24 mouse cellular contexts compared by ENCODE assay signal in genomic region chr5:125291895-125292294, GRCm38 (mm10). TPM values are rescaled to one million over a fixed set of nuclear protein-coding genes. Genes with fewer than 3 reads are reported as not detected.
A peak's percentile ranks its signal among the peaks of the same experiment; 100 is the strongest.
DNase-seq lines count a peak whose midpoint lies in the region; ATAC-seq and TF ChIP-seq lines count a peak whose summit lies in the region.
"Had no signal": no experiment of that assay in that cellular context is flagged by ENCODE, and none has a peak within 500 bp of the region (broad histone marks: within the 10 kb centered on the region; RNA-seq: fewer than 3 reads in every experiment).

No protein-coding gene starts in this region.

- peaks cover 38% of the 10 kb centered on the region for H3K36me3 ChIP-seq in liver, adult 2 months (ENCODE audit: control insufficient read depth, insufficient read depth, low read length)
- H3K36me3 ChIP-seq in liver, embryonic 12.5 days = peaks cover 100% of the 10 kb centered on the region
- H3K36me3 ChIP-seq in macrophage (ENCODE audit: inconsistent target) = peaks cover 55% of the 10 kb centered on the region
- H3K36me3 ChIP-seq in hindbrain, embryonic 14.5 days (replicated peaks; ENCODE audit: control insufficient read depth, insufficient read depth) = peaks cover 13% of the 10 kb centered on the region
- H3K36me3 ChIP-seq in kidney, adult 2 months (ENCODE audit: control insufficient read depth, insufficient read depth, low read length) = no peaks in the 10 kb centered on the region

- peak; percentile 35 for DNase-seq in liver, adult 2 months (ENCODE audit: extremely low read depth, low read depth, low spot score)
- no peak for DNase-seq in hindbrain, embryonic 14.5 days (ENCODE audit: low spot score)
- DNase-seq in kidney, adult 2 months = no peak
- DNase-seq: adrenal gland, adult 2 months; adrenal gland, postnatal 14 days; B cell, adult 2 months; cerebellum, adult 11-12 months; cerebellum, adult 8-10 months; cerebellum, postnatal 14 days; gastrocnemius, postnatal 25 days; heart, adult 2 months; heart, postnatal 14 days had no signal

- no peak for TF ChIP-seq CTCF in liver, adult 2 months (IDR thresholded peaks at IDR 0.05; ENCODE audit: low read depth, low read length)
- no peak for TF ChIP-seq CTCF in bone marrow macrophage, adult 2 months (IDR thresholded peaks at IDR 0.05; ENCODE audit: low read depth, low read length)
- no peak for TF ChIP-seq CTCF in kidney, adult 2 months (conservative IDR thresholded peaks at IDR 0.05; ENCODE audit: insufficient read depth, insufficient read length, low read depth, low read length)

- H3K4me2 ChIP-seq in liver, embryonic 12.5 days = no peak overlapping the region
- no peak overlapping the region for H3K4me2 ChIP-seq in hindbrain, embryonic 14.5 days (replicated peaks)
- H3K4me2 ChIP-seq: embryonic facial prominence, embryonic 12.5 days; embryonic facial prominence, embryonic 15.5 days; forebrain, embryonic 15.5 days; heart, embryonic 13.5 days; hindbrain, embryonic 12.5 days had no signal

- no peak overlapping the region for H3K4me3 ChIP-seq in liver, adult 2 months (ENCODE audit: insufficient read depth, low read depth, low read length)
- no peak overlapping the region for H3K4me3 ChIP-seq in liver, embryonic 12.5 days
- no peak overlapping the region for H3K4me3 ChIP-seq in bone marrow macrophage, adult 2 months (ENCODE audit: insufficient read depth, low read length)
- H3K4me3 ChIP-seq in macrophage (ENCODE audit: inconsistent target) = no peak overlapping the region
- no peak overlapping the region for H3K4me3 ChIP-seq in hindbrain, embryonic 14.5 days (replicated peaks; ENCODE audit: low read length)
- H3K4me3 ChIP-seq in kidney, adult 2 months (ENCODE audit: insufficient read depth, low read depth, low read length) = no peak overlapping the region
- H3K4me3 ChIP-seq: embryonic facial prominence, embryonic 12.5 days; embryonic facial prominence, embryonic 15.5 days; forebrain, embryonic 15.5 days; heart, adult 2 months; heart, embryonic 10.5 days; heart, embryonic 13.5 days; hindbrain, embryonic 12.5 days had no signal

- no peaks in the 10 kb centered on the region for H3K27me3 ChIP-seq in liver, adult 2 months (ENCODE audit: control insufficient read depth, insufficient read depth, low read length)
- H3K27me3 ChIP-seq in liver, embryonic 12.5 days (replicated peaks) = no peaks in the 10 kb centered on the region
- H3K27me3 ChIP-seq in hindbrain, embryonic 14.5 days (ENCODE audit: control insufficient read depth, insufficient read depth, low read length) = no peaks in the 10 kb centered on the region
- no peaks in the 10 kb centered on the region for H3K27me3 ChIP-seq in kidney, adult 2 months (replicated peaks; ENCODE audit: control insufficient read depth, insufficient read depth, low read length)
- H3K27me3 ChIP-seq: CH12.LX; embryonic facial prominence, embryonic 12.5 days; embryonic facial prominence, embryonic 15.5 days; forebrain, embryonic 15.5 days; heart, embryonic 13.5 days; hindbrain, embryonic 12.5 days had no signal

- no peak overlapping the region; the same call in 1 of the 2 replicates for H3K27ac ChIP-seq in liver, adult 2 months (replicated peaks; ENCODE audit: insufficient read depth, low read depth, low read length)
- no peak overlapping the region for H3K27ac ChIP-seq in liver, embryonic 12.5 days
- H3K27ac ChIP-seq in bone marrow macrophage, adult 2 months (ENCODE audit: insufficient read depth, low read depth, low read length) = peak overlapping the region; percentile 62
- H3K27ac ChIP-seq in macrophage = peak overlapping the region; percentile 42
- no peak overlapping the region for H3K27ac ChIP-seq in hindbrain, embryonic 14.5 days
- H3K27ac ChIP-seq in kidney, adult 2 months (ENCODE audit: insufficient read depth, low read depth, low read length) = no peak overlapping the region
- H3K27ac ChIP-seq: embryonic facial prominence, embryonic 12.5 days; embryonic facial prominence, embryonic 15.5 days; forebrain, embryonic 15.5 days; heart, adult 2 months; heart, embryonic 10.5 days; heart, embryonic 13.5 days; hindbrain, embryonic 12.5 days had no signal

- no peak overlapping the region for H3K9ac ChIP-seq in liver, adult 2 months (ENCODE audit: low read depth, low read length)
- H3K9ac ChIP-seq in liver, embryonic 12.5 days = no peak overlapping the region
- no peak overlapping the region for H3K9ac ChIP-seq in hindbrain, embryonic 14.5 days
- H3K9ac ChIP-seq: embryonic facial prominence, embryonic 12.5 days; embryonic facial prominence, embryonic 15.5 days; forebrain, embryonic 15.5 days; heart, embryonic 13.5 days; hindbrain, embryonic 12.5 days had no signal

- H3K79me2 ChIP-seq in liver, adult 2 months (ENCODE audit: control insufficient read depth, insufficient read depth, low read length) = no peaks in the 10 kb centered on the region
- H3K79me2 ChIP-seq in macrophage (ENCODE audit: inconsistent target) = no peaks in the 10 kb centered on the region

- no peak for ATAC-seq in liver, embryonic 12.5 days
- peak; percentile 75 for ATAC-seq in monocyte, adult 5-6 weeks (replicated peaks; ENCODE audit: insufficient number of reproducible peaks, low FRiP score, low TSS enrichment, poor library complexity, severe bottlenecking)
- no peak for ATAC-seq in hindbrain, embryonic 14.5 days (ENCODE audit: low FRiP score)
- ATAC-seq: forebrain, embryonic 15.5 days; hindbrain, embryonic 16.5 days had no signal

- WGBS in liver, adult 2 months = 65% methylated on average over 8 of the region's 8 CpGs
- 58% methylated on average over 8 of the region's 8 CpGs for WGBS in liver, embryonic 12.5 days (ENCODE audit: insufficient replicate concordance)
- 23% methylated on average over 8 of the region's 8 CpGs for WGBS in macrophage (ENCODE audit: missing documents)
- WGBS in hindbrain, embryonic 14.5 days = 87% methylated on average over 8 of the region's 8 CpGs
- WGBS in kidney, adult 2 months = 90% methylated on average over 8 of the region's 8 CpGs

- no peaks in the 10 kb centered on the region for H3K4me1 ChIP-seq in liver, adult 2 months (ENCODE audit: control insufficient read depth, insufficient read depth, low read length)
- no peaks in the 10 kb centered on the region for H3K4me1 ChIP-seq in liver, embryonic 12.5 days
- H3K4me1 ChIP-seq in bone marrow macrophage, adult 2 months (ENCODE audit: control insufficient read depth, insufficient read depth, low read length) = peaks cover 19% of the 10 kb centered on the region
- no peaks in the 10 kb centered on the region for H3K4me1 ChIP-seq in hindbrain, embryonic 14.5 days (replicated peaks; ENCODE audit: control insufficient read depth, insufficient read depth, low read length)
- H3K4me1 ChIP-seq in kidney, adult 2 months (ENCODE audit: control insufficient read depth, insufficient read depth, low read length) = no peaks in the 10 kb centered on the region
- H3K4me1 ChIP-seq: embryonic facial prominence, embryonic 15.5 days; forebrain, embryonic 15.5 days; heart, embryonic 10.5 days; heart, embryonic 13.5 days; hindbrain, embryonic 12.5 days had no signal

- no peak for TF ChIP-seq POLR2A in liver, adult 2 months (IDR thresholded peaks at IDR 0.05; ENCODE audit: extremely low read depth, insufficient read depth, low read length)
- TF ChIP-seq POLR2A in bone marrow macrophage, adult 2 months (IDR thresholded peaks at IDR 0.05; ENCODE audit: borderline replicate concordance, low read depth, low read length) = no peak
- TF ChIP-seq POLR2A in kidney, adult 2 months (IDR thresholded peaks at IDR 0.05; ENCODE audit: low read depth, low read length) = no peak

- peaks cover 6% of the 10 kb centered on the region; the same call in 1 of the 2 replicates for H3K9me3 ChIP-seq in liver, embryonic 12.5 days (replicated peaks)
- H3K9me3 ChIP-seq in hindbrain, embryonic 14.5 days (ENCODE audit: control insufficient read depth, low read length) = no peaks in the 10 kb centered on the region
- H3K9me3 ChIP-seq: embryonic facial prominence, embryonic 12.5 days; forebrain, embryonic 15.5 days; heart, embryonic 10.5 days had no signal

RNA-seq across cellular contexts. Expression of gene Scarb1, which starts 49.0 kb away (rescaled TPM):
- total RNA-seq in liver, adult 2 months (2014; rRNA removed) = 72.4 and 108 TPM in 2 replicates
- 189 and 223 TPM in 2 replicates for polyA plus RNA-seq in liver, adult 2 months (2012; rRNA removed)
- polyA plus RNA-seq in liver, embryonic 12.5 days (2016; fragmentation: Nextera tagmentation; extraction: Ambion mirVana) = 87.1 and 88.8 TPM in 2 replicates
- 101 and 120 TPM in 2 replicates for polyA plus RNA-seq in bone marrow macrophage, adult 2 months (2012; ENCODE audit: insufficient read depth, insufficient read length, missing spikeins)
- 100 to 1,000 TPM in 4 of 26 experiments, 10 to 100 TPM in 21, 1 to 10 TPM in 1; 8.4 to 109 (median 52.5) TPM for total RNA-seq in macrophage (2018; cell fraction: chromatin; rRNA removed)
- 10 to 100 TPM; 43.9 to 88.4 (median 58.6) TPM for total RNA-seq in macrophage (2018; cell fraction: cytosol; rRNA removed)
- 100 to 1,000 TPM in 2 of 26 experiments, 10 to 100 TPM in 24; 21.7 to 129 (median 52.7) TPM for total RNA-seq in macrophage (2018; cell fraction: nucleus; rRNA removed)
- polyA plus RNA-seq in macrophage (2018) = 80.8 to 94.6 TPM (median 83.7 TPM) in 3 replicates
- total RNA-seq in monocyte, adult 5-6 weeks (2017) = 67.9 to 84.6 TPM (median 77.1 TPM) in 3 replicates
- 36.5 and 39.9 TPM in 2 replicates for polyA plus RNA-seq in hindbrain, embryonic 14.5 days (2014; fragmentation: Nextera tagmentation; extraction: Ambion mirVana)
- 35.5 and 42.8 TPM in 2 replicates for polyA plus RNA-seq in kidney, adult 2 months (2012; rRNA removed)

Comparison
In these comparisons a context has a peak if more than half of its experiments do, and no peak if none do; other contexts are left out.
1. H3K27ac ChIP-seq: peak in bone marrow macrophage, adult 2 months (single experiment) and macrophage (single experiment); none in liver, adult 2 months (single experiment), liver, embryonic 12.5 days (single experiment), hindbrain, embryonic 14.5 days (single experiment) and kidney, adult 2 months (single experiment).